Mouse (Mus musculus) liver, embryonic 12.5 days (tissue): ENCODE measurements around the gene Zfhx3. TPM values are rescaled to one million over a fixed set of nuclear protein-coding genes. Genes with fewer than 3 reads are reported as not detected.

ENCODE experiments used
- ATAC-seq: fragments of 200-750 bp; cut with Nextera tagmentation; 2 replicates; pipeline ENCODE4 v1.8.0; 2017; ENCODE audit warnings: moderate number of reproducible peaks, mild to moderate bottlenecking, moderate library complexity
- H3K27ac ChIP-seq: fragments of 300-500 bp; sonication (generic); 2 replicates; pipeline ENCODE4 v1.5.1; 2016; ENCODE audit warnings: mild to moderate bottlenecking
- H3K27me3 ChIP-seq: fragments of 300-500 bp; sonication (generic); replicated peaks from 2 replicates; pipeline ENCODE4 v1.6.1; 2016; ENCODE audit warnings: mild to moderate bottlenecking, moderate library complexity
- H3K36me3 ChIP-seq: fragments of 300-500 bp; sonication (generic); 2 replicates; pipeline ENCODE4 v1.6.1; 2016; ENCODE audit warnings: mild to moderate bottlenecking, moderate library complexity
- H3K4me1 ChIP-seq: fragments of 300-500 bp; sonication (generic); 2 replicates; pipeline ENCODE4 v1.6.1; 2016
- H3K4me2 ChIP-seq: fragments of 300-500 bp; sonication (generic); 2 replicates; pipeline ENCODE4 v1.6.1; 2016; ENCODE audit warnings: mild to moderate bottlenecking, moderate library complexity
- H3K4me3 ChIP-seq: fragments of 300-500 bp; sonication (generic); 2 replicates; pipeline ENCODE4 v1.5.1; 2016; ENCODE audit warnings: mild to moderate bottlenecking, moderate library complexity
- H3K9ac ChIP-seq: fragments of 300-500 bp; sonication (generic); 2 replicates; pipeline ENCODE4 v1.6.1; 2016; ENCODE audit warnings: mild to moderate bottlenecking, moderate library complexity
- H3K9me3 ChIP-seq: fragments of 300-500 bp; sonication (generic); replicated peaks from 2 replicates; pipeline ENCODE4 v1.6.1; 2016; ENCODE audit warnings: mild to moderate bottlenecking, moderate library complexity
- WGBS: fragments of 180-500 bp; shearing (Covaris S2); methylation state at CpG from one replicate; pipeline ENCODE4 v1.1.7; 2016; ENCODE audit not compliant: insufficient replicate concordance; 5-methylcytosine and 5-hydroxymethylcytosine counted together
- polyA plus RNA-seq: library from polyadenylated mRNA; unstranded; fragments of >200 nt; fragmentation: Nextera tagmentation; extraction: Ambion mirVana; gene quantifications from 2 replicates; pipeline ENCODE4 v1.2.1, GENCODE M21; 2016

The Zfhx3 gene
- polyA plus RNA-seq, 1 experiment from 2014 or later = 2.4 TPM

GRCm38 (mm10) chr8:108923161-108923560 lies 980.7 kb downstream of the Zfhx3 start:
- 75% methylated on average over 6 of the region's 6 CpGs for WGBS
- Histone ChIP-seq H3K27me3 (no peaks in the 10 kb centered on the region), H3K27ac (no peak overlapping the region), H3K36me3 (no peaks in the 10 kb centered on the region), H3K4me2 (no peak overlapping the region), H3K4me3 (no peak overlapping the region), H3K4me1 (no peaks in the 10 kb centered on the region), H3K9me3 (no peaks in the 10 kb centered on the region), H3K9ac (no peak overlapping the region)
- no peak for ATAC-seq

GRCm38 (mm10) chr8:108924526-108924925 lies 982.1 kb downstream of the Zfhx3 start:
- 70% methylated on average over 9 of the region's 9 CpGs for WGBS
- H3K27me3 ChIP-seq = no peaks in the 10 kb centered on the region
- H3K4me1 ChIP-seq = no peaks in the 10 kb centered on the region
- H3K9me3 ChIP-seq = no peaks in the 10 kb centered on the region
- H3K36me3 ChIP-seq = no peaks in the 10 kb centered on the region
- H3K4me2 ChIP-seq = no peak overlapping the region
- H3K9ac ChIP-seq = no peak overlapping the region
- H3K27ac ChIP-seq = no peak overlapping the region
- no peak overlapping the region for H3K4me3 ChIP-seq
- no peak for ATAC-seq

GRCm38 (mm10) chr8:108926106-108926505 lies 983.7 kb downstream of the Zfhx3 start:
- Histone ChIP-seq H3K9me3 (no peaks in the 10 kb centered on the region), H3K4me3 (no peak overlapping the region), H3K4me1 (no peaks in the 10 kb centered on the region; the same call in 1 of the 2 replicates), H3K36me3 (no peaks in the 10 kb centered on the region), H3K27ac (no peak overlapping the region), H3K9ac (no peak overlapping the region), H3K27me3 (no peaks in the 10 kb centered on the region), H3K4me2 (no peak overlapping the region)
- WGBS = 60% methylated on average over 11 of the region's 11 CpGs
- ATAC-seq = no peak

GRCm38 (mm10) chr8:108930635-108931034 lies 988.2 kb downstream of the Zfhx3 start:
- ATAC-seq = no peak
- Histone ChIP-seq H3K9ac (no peak overlapping the region), H3K4me2 (no peak overlapping the region), H3K27ac (no peak overlapping the region), H3K9me3 (no peaks in the 10 kb centered on the region), H3K4me1 (no peaks in the 10 kb centered on the region; the same call in 1 of the 2 replicates), H3K27me3 (no peaks in the 10 kb centered on the region), H3K4me3 (no peak overlapping the region), H3K36me3 (peaks cover 11% of the 10 kb centered on the region)
- WGBS = 62% methylated on average over 5 of the region's 5 CpGs

GRCm38 (mm10) chr8:108931837-108932236 lies 989.4 kb downstream of the Zfhx3 start:
- WGBS = 72% methylated on average over 13 of the region's 13 CpGs
- H3K4me3 ChIP-seq = no peak overlapping the region
- H3K9me3 ChIP-seq = no peaks in the 10 kb centered on the region
- peaks cover 4% of the 10 kb centered on the region; the same call in 1 of the 2 replicates for H3K4me1 ChIP-seq
- H3K27me3 ChIP-seq = no peaks in the 10 kb centered on the region
- no peak overlapping the region for H3K4me2 ChIP-seq
- peaks cover 11% of the 10 kb centered on the region for H3K36me3 ChIP-seq
- H3K9ac ChIP-seq = no peak overlapping the region
- ATAC-seq = no peak
- no peak overlapping the region for H3K27ac ChIP-seq

- 53% methylated on average over 9 of the region's 9 CpGs for WGBS
Measured at GRCm38 (mm10) chr8:108932729-108933128, 990.3 kb downstream of the Zfhx3 start.

GRCm38 (mm10) chr8:108935834-108936694 lies 993.6 kb downstream of the Zfhx3 start:
- 45% methylated on average over 18 of the region's 18 CpGs for WGBS
- Histone ChIP-seq H3K9me3 (no peaks in the 10 kb centered on the region), H3K27ac (no peak overlapping the region), H3K36me3 (peaks cover 11% of the 10 kb centered on the region), H3K9ac (no peak overlapping the region), H3K27me3 (peaks cover 35% of the 10 kb centered on the region), H3K4me2 (no peak overlapping the region), H3K4me3 (no peak overlapping the region), H3K4me1 (peaks cover 4% of the 10 kb centered on the region; the same call in 1 of the 2 replicates)
- no peak for ATAC-seq

More at GRCm38 (mm10) chr8:108932729-108933128, 990.3 kb downstream of the Zfhx3 start:
- H3K9ac ChIP-seq = no peak overlapping the region
- H3K4me3 ChIP-seq = no peak overlapping the region
- peaks cover 4% of the 10 kb centered on the region for H3K27me3 ChIP-seq
- H3K36me3 ChIP-seq = peaks cover 11% of the 10 kb centered on the region
- no peaks in the 10 kb centered on the region for H3K9me3 ChIP-seq
- no peak overlapping the region for H3K4me2 ChIP-seq
- peaks cover 4% of the 10 kb centered on the region; the same call in 1 of the 2 replicates for H3K4me1 ChIP-seq
- ATAC-seq = no peak
- no peak overlapping the region for H3K27ac ChIP-seq

- H3K9me3 ChIP-seq = no peaks in the 10 kb centered on the region
- H3K4me1 ChIP-seq = peaks cover 4% of the 10 kb centered on the region; the same call in 1 of the 2 replicates
- peaks cover 37% of the 10 kb centered on the region for H3K27me3 ChIP-seq
- ATAC-seq = no peak
- H3K4me3 ChIP-seq = no peak overlapping the region
- H3K36me3 ChIP-seq = peaks cover 11% of the 10 kb centered on the region
- no peak overlapping the region for H3K27ac ChIP-seq
- no peak overlapping the region for H3K4me2 ChIP-seq
- 55% methylated on average over 19 of the region's 19 CpGs for WGBS
- no peak overlapping the region for H3K9ac ChIP-seq
Measured at GRCm38 (mm10) chr8:108936695-108937448, 994.4 kb downstream of the Zfhx3 start.

- Histone ChIP-seq H3K27me3 (peaks cover 37% of the 10 kb centered on the region), H3K27ac (no peak overlapping the region), H3K9ac (no peak overlapping the region), H3K36me3 (peaks cover 11% of the 10 kb centered on the region), H3K4me3 (no peak overlapping the region), H3K4me2 (no peak overlapping the region), H3K9me3 (no peaks in the 10 kb centered on the region), H3K4me1 (peaks cover 4% of the 10 kb centered on the region; the same call in 1 of the 2 replicates)
- ATAC-seq = no peak
- WGBS = 50% methylated on average over 8 of the region's 8 CpGs
Measured at GRCm38 (mm10) chr8:108937904-108938455, 995.5 kb downstream of the Zfhx3 start.

GRCm38 (mm10) chr8:108942686-108943085 lies 1000.2 kb downstream of the Zfhx3 start:
- H3K4me2 ChIP-seq = no peak overlapping the region
- H3K27ac ChIP-seq = no peak overlapping the region
- peaks cover 34% of the 10 kb centered on the region for H3K27me3 ChIP-seq
- H3K9me3 ChIP-seq = 0 out of 2 replicates have a peak, but pooled peaks cover 8% of the 10 kb centered on the region
- ATAC-seq = no peak
- H3K4me1 ChIP-seq = no peaks in the 10 kb centered on the region
- H3K36me3 ChIP-seq = peaks cover 22% of the 10 kb centered on the region
- WGBS = 73% methylated on average over 8 of the region's 8 CpGs
- H3K4me3 ChIP-seq = no peak overlapping the region
- H3K9ac ChIP-seq = no peak overlapping the region

GRCm38 (mm10) chr8:108943132-108943531 lies 1000.7 kb downstream of the Zfhx3 start:
- ATAC-seq = no peak
- H3K9ac ChIP-seq = no peak overlapping the region
- peaks cover 26% of the 10 kb centered on the region for H3K36me3 ChIP-seq
- H3K27me3 ChIP-seq = peaks cover 30% of the 10 kb centered on the region
- peaks cover 12% of the 10 kb centered on the region; the same call in 1 of the 2 replicates for H3K9me3 ChIP-seq
- WGBS = 75% methylated on average over 11 of the region's 11 CpGs
- H3K4me1 ChIP-seq = no peaks in the 10 kb centered on the region
- H3K27ac ChIP-seq = no peak overlapping the region
- H3K4me3 ChIP-seq = no peak overlapping the region
- no peak overlapping the region for H3K4me2 ChIP-seq

GRCm38 (mm10) chr8:108944312-108944711 lies 1001.9 kb downstream of the Zfhx3 start:
- Histone ChIP-seq H3K4me2 (no peak overlapping the region), H3K27me3 (peaks cover 20% of the 10 kb centered on the region), H3K9me3 (peaks cover 24% of the 10 kb centered on the region), H3K9ac (no peak overlapping the region), H3K4me3 (no peak overlapping the region), H3K4me1 (no peaks in the 10 kb centered on the region), H3K27ac (no peak overlapping the region), H3K36me3 (peaks cover 38% of the 10 kb centered on the region)
- ATAC-seq = no peak
- 83% methylated on average over 13 of the region's 13 CpGs for WGBS
